ENCODE assay signal across 8 mouse cellular contexts in the genomic region with DNA sequence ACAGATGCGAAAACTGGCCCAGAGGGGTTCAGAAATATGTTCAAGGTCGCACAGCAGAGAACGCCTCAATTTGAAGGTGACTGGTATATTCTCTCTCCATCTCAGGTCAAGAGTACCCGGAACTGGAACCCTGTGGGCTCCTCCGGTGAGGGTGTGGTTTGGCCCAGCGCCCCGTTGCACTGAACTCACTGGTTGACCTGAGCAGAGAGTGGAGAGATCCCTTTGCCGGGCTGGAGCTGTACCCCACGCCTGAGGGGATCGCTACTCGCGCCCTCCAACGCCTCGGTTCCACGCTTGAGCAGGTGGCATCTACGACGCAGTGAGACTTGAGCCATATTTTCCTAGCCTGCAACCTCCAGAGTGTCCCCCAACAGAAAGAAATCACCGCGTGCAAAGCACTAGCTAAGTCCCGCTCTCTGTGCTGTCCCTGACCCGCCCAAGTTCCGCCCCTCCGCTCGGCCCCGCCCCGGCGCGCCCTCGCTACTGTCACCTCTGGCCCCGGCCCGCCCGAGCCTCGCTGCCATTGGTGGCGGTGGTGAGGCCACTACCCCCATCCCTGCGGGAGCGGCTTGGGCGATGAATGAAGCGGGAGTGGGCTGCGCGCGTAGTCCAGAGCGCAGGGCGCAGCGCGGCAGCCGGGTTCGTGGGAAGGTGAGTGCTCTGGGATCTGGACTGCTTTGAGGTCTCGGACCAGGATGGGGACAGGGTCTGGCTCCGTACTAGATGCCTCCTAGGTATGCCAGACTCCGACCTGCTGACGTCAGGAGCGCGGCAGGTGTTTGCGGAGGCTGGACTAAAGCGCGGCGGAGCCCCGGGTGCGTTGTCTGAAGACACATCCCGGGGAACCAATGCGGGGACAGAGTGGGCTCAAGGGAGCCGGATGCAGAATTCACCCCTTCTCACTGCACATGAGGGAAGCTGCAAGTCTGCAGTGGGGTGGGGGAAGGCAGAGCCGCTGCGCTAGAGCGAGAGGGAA. TPM values are rescaled to one million over a fixed set of nuclear protein-coding genes. Genes with fewer than 3 reads are reported as not detected.
A peak's percentile ranks its signal among the peaks of the same experiment; 100 is the strongest.
DNase-seq lines count a peak whose midpoint lies in the region; TF ChIP-seq lines count a peak whose summit lies in the region.

Gene Slco4a1, plus strand, starts transcription at position 523 of the 976 bp plus-strand sequence.

- H3K79me2 ChIP-seq in MEL (ENCODE audit: control insufficient read depth, insufficient read depth, low read length, poor library complexity) = no peaks in the 10 kb centered on the region

- no peaks in the 10 kb centered on the region for H3K4me1 ChIP-seq in MEL (ENCODE audit: control insufficient read depth in 1 of 2, insufficient read depth in 2 of 2, low read length in 2 of 2)
- H3K4me1 ChIP-seq in hindbrain, embryonic 10.5 days (replicated peaks) = peaks cover 35% of the 10 kb centered on the region

- TF ChIP-seq RAD21 in MEL (IDR thresholded peaks at IDR 0.05; ENCODE audit: low read depth, low read length) = no peak

- H3K27ac ChIP-seq in MEL (ENCODE audit: control insufficient read depth, low read depth, low read length) = no peak within 1 kb of the TSS
- peak within 1 kb of the TSS; percentile 82 for H3K27ac ChIP-seq in hindbrain, embryonic 10.5 days

- H3K9me3 ChIP-seq in MEL (replicated peaks; ENCODE audit: insufficient read depth, low read length) = no peaks in the 10 kb centered on the region
- no peaks in the 10 kb centered on the region for H3K9me3 ChIP-seq in hindbrain, embryonic 10.5 days

- DNase-seq in MEL (ENCODE audit: low read depth, low spot score) = peak; percentile 52
- peak; percentile 91 to 94 for DNase-seq in cerebellum, adult 18-20 months
- peak; percentile 23 to 65 for DNase-seq in frontal cortex, adult 2 months (ENCODE audit: extremely low spot score in 1 of 2, low spot score in 1 of 2)
- DNase-seq in hindbrain, embryonic 10.5 days (ENCODE audit: low spot score) = peak; percentile 94
- DNase-seq in layer of hippocampus, postnatal 14 days (ENCODE audit: low spot score in 2 of 2) = peak; percentile 46 to 49
- DNase-seq in lung, postnatal 14 days = peak; percentile 84
- DNase-seq in ovary, postnatal 36 days (ENCODE audit: low spot score) = peak; percentile 77
- peak; percentile 94 for DNase-seq in thymus, postnatal 14 days

- no peak for TF ChIP-seq POLR2A in MEL (IDR thresholded peaks at IDR 0.05; ENCODE audit: control insufficient read depth in 1 of 2, insufficient read depth in 1 of 2, low read depth in 1 of 2, low read length in 2 of 2, poor library complexity in 1 of 2)

- H3K36me3 ChIP-seq in MEL (ENCODE audit: control insufficient read depth in 1 of 2, insufficient read depth in 2 of 2, low read length in 2 of 2) = no peaks in the 10 kb centered on the region
- no peaks in the 10 kb centered on the region for H3K36me3 ChIP-seq in hindbrain, embryonic 10.5 days

- no peak for TF ChIP-seq EP300 in MEL (IDR thresholded peaks at IDR 0.05; ENCODE audit: low read depth in 1 of 2, low read length in 2 of 2)

- peaks cover 0 to 2% of the 10 kb centered on the region in 2 experiments; a peak in 1 of 4 replicates for H3K27me3 ChIP-seq in MEL (ENCODE audit: control insufficient read depth in 1 of 2, insufficient read depth in 2 of 2, low read length in 2 of 2)
- peaks cover 78% of the 10 kb centered on the region for H3K27me3 ChIP-seq in hindbrain, embryonic 10.5 days (ENCODE audit: insufficient read depth, poor library complexity, severe bottlenecking)

- 1% methylated on average over 65 of the region's 65 CpGs for WGBS in hindbrain, embryonic 10.5 days

- no peak within 1 kb of the TSS for H3K4me3 ChIP-seq in MEL (ENCODE audit: control insufficient read depth in 1 of 2, insufficient read depth in 1 of 2, low read depth in 2 of 2, low read length in 2 of 2)
- peak within 1 kb of the TSS; percentile 64 for H3K4me3 ChIP-seq in hindbrain, embryonic 10.5 days

- no peak within 1 kb of the TSS for H3K9ac ChIP-seq in MEL (ENCODE audit: control insufficient read depth, low read depth, low read length, poor library complexity, severe bottlenecking)

- TF ChIP-seq CTCF in MEL (IDR thresholded peaks at IDR 0.05 in 2 of 3, conservative IDR thresholded peaks at IDR 0.05 in 1 of 3; ENCODE audit: control insufficient read depth in 1 of 3, insufficient read depth in 1 of 3, low read depth in 2 of 3, low read length in 3 of 3, poor library complexity in 1 of 3, severe bottlenecking in 1 of 3) = no peak

TF ChIP-seq in MEL, 35 proteins besides CTCF, POLR2A, EP300 and RAD21:
- no peak for TF ChIP-seq GABPA (IDR thresholded peaks at IDR 0.05; ENCODE audit: low read depth, low read length)

RNA-seq across cellular contexts. Expression of gene Slco4a1, which starts in this region (rescaled TPM):
- total RNA-seq in MEL (2012; rRNA removed) = not detected in 2 replicates
- not detected for polyA plus RNA-seq in MEL (2012; ENCODE audit: insufficient read depth in 1 of 2, insufficient read length in 2 of 2, low read depth in 1 of 2, low replicate concordance in 2 of 2, missing spikeins in 1 of 2)
- polyA plus RNA-seq in frontal cortex, adult 2 months (2012; rRNA removed) = 3.1 and 3.4 TPM in 2 replicates
- polyA plus RNA-seq in hindbrain, embryonic 10.5 days (2016; fragmentation: Nextera tagmentation; extraction: Ambion mirVana) = 7.6 and 8.7 TPM in 2 replicates
- 1 to 10 TPM in 1 of 2 experiments, under 1 TPM in 1; 0.94 to 2.0 TPM for total RNA-seq in layer of hippocampus, postnatal 14 days (2021)

Comparison
In these comparisons a context has a peak if more than half of its experiments do, and no peak if none do; other contexts are left out.
1. Peak in DNase-seq in MEL; RNA of the gene not detected or under 1 TPM.
2. DNase-seq: peak in every context shown above with its lines; median percentile 94 in hindbrain, embryonic 10.5 days; 94 in thymus, postnatal 14 days; 92 in cerebellum, adult 18-20 months; 84 in lung, postnatal 14 days; 77 in ovary, postnatal 36 days; 52 in MEL; 48 in layer of hippocampus, postnatal 14 days; 44 in frontal cortex, adult 2 months.